Mouse (Mus musculus): ENCODE results near the gene Zfp597. TPM values are rescaled to one million over a fixed set of nuclear protein-coding genes. Genes with fewer than 3 reads are reported as not detected.
"Not testable (repeated sequence)": the region's sequence is repeated elsewhere in the genome, so short reads cannot be mapped to it uniquely, and the experiment has no call there.

The Zfp597 gene
- polyA plus RNA-seq, 1 experiment = 19.2 TPM

DNA sequence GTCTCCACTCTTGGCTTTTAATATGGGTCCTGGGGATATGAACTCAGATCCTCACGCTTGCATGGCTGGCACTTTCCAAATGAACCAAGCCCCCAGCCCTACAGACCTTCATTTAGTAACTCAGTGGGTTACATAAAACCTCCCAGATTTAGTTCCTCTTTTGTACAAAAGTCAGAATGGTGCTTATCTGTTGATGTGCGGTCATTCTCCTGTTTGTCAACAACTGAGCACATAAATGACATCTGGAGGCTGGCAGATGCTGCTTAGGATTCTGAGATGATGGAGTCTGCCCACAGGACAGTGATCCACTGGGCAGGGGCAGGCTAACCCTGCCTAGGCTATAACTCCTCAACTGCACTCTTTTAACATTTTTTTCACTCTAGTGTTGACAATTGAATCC lies 54.6 kb downstream of the Zfp597 start:
- no peaks in the 10 kb centered on the region for H3K4me1 ChIP-seq (ENCODE audit: control insufficient read depth, insufficient read depth, low read length)
- TF ChIP-seq POLR2A (IDR thresholded peaks at IDR 0.05; ENCODE audit: borderline replicate concordance, control insufficient read depth, low read depth, low read length) (no peak), CTCF (IDR thresholded peaks at IDR 0.05; ENCODE audit: control insufficient read depth, insufficient read depth, low read length) (no peak)
- H3K27ac ChIP-seq (ENCODE audit: control insufficient read depth, insufficient read depth, low read depth, low read length, poor library complexity) = no peak overlapping the region
- no peak overlapping the region for H3K4me3 ChIP-seq (replicated peaks; ENCODE audit: control insufficient read depth, low read depth, low read length)
- WGBS = 34% methylated on average over 2 of the region's 2 CpGs

DNA sequence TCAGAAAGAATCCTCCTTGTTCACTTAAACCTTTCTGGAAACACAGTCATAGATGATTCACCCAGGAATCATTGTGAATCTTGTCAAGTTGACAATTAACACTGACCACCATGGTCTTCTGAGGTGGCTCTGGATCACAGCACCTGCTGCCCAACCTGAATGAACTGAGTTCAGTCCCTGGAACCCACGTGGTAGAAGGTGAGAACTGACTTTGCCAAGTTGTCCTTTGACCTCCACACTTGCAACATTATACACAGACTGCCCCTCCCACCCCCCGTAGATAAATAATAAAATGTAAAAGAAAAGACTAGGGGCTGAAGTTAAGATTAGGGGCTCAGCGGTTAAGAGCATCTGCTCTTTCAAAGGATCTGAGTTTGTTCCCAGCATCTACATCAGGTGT lies 56.3 kb downstream of the Zfp597 start:
- H3K4me1 ChIP-seq (ENCODE audit: control insufficient read depth, insufficient read depth, low read length) = no peaks in the 10 kb centered on the region
- WGBS = 58% methylated on average over 3 of the region's 3 CpGs
- no peak for TF ChIP-seq POLR2A (IDR thresholded peaks at IDR 0.05; ENCODE audit: borderline replicate concordance, control insufficient read depth, low read depth, low read length)
- no peak for TF ChIP-seq CTCF (IDR thresholded peaks at IDR 0.05; ENCODE audit: control insufficient read depth, insufficient read depth, low read length)

DNA sequence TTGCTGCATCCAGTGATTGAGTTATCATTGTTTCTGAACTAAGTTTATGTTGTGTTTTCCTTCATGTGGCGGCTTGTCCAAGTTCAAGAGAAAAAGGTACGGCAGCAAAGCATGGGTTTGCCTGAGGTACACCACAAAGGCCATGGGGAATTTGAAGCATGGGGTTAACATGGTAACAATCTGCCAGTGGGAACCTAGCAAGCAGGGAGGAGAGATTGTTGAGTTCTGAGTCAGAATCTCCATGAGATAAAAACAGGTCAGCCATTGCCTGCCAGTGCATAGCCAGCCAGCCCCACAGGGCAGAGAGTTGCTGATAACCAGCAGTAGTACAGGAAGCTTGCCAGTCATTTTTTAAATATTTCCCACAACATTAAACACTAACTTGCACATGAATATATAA lies 64.2 kb downstream of the Zfp597 start:
- WGBS = 81% methylated on average over 2 of the region's 2 CpGs
- Histone ChIP-seq H3K4me1 (ENCODE audit: control insufficient read depth, insufficient read depth, low read length) (no peaks in the 10 kb centered on the region), H3K4me3 (replicated peaks; ENCODE audit: control insufficient read depth, low read depth, low read length) (no peak overlapping the region), H3K27ac (ENCODE audit: control insufficient read depth, insufficient read depth, low read depth, low read length, poor library complexity) (no peak overlapping the region)
- no peak for TF ChIP-seq POLR2A (IDR thresholded peaks at IDR 0.05; ENCODE audit: borderline replicate concordance, control insufficient read depth, low read depth, low read length)
- TF ChIP-seq CTCF (IDR thresholded peaks at IDR 0.05; ENCODE audit: control insufficient read depth, insufficient read depth, low read length) = no peak

More for the DNA sequence above, 56.3 kb downstream of the Zfp597 start:
- no peak overlapping the region for H3K27ac ChIP-seq (ENCODE audit: control insufficient read depth, insufficient read depth, low read depth, low read length, poor library complexity)
- no peak overlapping the region for H3K4me3 ChIP-seq (replicated peaks; ENCODE audit: control insufficient read depth, low read depth, low read length)

DNA sequence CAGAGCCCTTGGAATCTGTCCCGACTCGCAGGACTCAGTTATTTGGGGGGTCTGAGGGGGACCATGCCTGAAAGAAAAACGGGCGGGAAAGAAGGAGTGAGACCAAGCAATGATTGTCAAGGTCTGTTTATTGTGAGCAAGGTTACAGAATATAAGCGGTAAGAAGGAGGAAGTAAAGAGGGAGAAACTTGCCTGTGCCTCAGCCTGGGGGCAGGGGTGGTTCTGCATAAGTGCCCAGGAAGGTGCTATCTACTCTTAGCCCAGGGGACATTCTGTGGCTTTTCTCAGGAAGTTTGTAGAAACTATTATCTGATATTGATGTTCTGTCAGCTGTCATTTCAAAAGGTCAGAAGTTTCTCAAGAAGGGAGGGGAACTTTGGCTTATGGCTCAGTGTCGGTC lies 69.7 kb downstream of the Zfp597 start:
- not testable (repeated sequence) for H3K4me3 ChIP-seq (replicated peaks; ENCODE audit: control insufficient read depth, low read depth, low read length); H3K4me1 ChIP-seq (ENCODE audit: control insufficient read depth, insufficient read depth, low read length); H3K27ac ChIP-seq (ENCODE audit: control insufficient read depth, insufficient read depth, low read depth, low read length, poor library complexity)
- WGBS = 55% methylated on average over 6 of the region's 6 CpGs

Other genes starting within 250 kb of the Zfp597 start
- gene Mefv, start 166.5 kb downstream of the Zfp597 start, polyA plus RNA-seq (2011; ENCODE audit: insufficient read depth, insufficient read length, low replicate concordance, missing spikeins) = 2.2 and 11.8 TPM in 2 replicates
- gene Zfp263, start 140.5 kb downstream of the Zfp597 start, polyA plus RNA-seq (2011; ENCODE audit: insufficient read depth, insufficient read length, low replicate concordance, missing spikeins) = 11.9 and 14.8 TPM in 2 replicates
- gene Olfr15, start 53.7 kb downstream of the Zfp597 start, polyA plus RNA-seq (2011; ENCODE audit: insufficient read depth, insufficient read length, low replicate concordance, missing spikeins) = not detected in 2 replicates
- 0.42 and 0.70 TPM in 2 replicates for gene Zfp174, start 37.3 kb downstream of the Zfp597 start, polyA plus RNA-seq (2011; ENCODE audit: insufficient read depth, insufficient read length, low replicate concordance, missing spikeins)
- 14.0 and 42.4 TPM in 2 replicates for gene Naa60, start 12.2 kb downstream of the Zfp597 start, polyA plus RNA-seq (2011; ENCODE audit: insufficient read depth, insufficient read length, low replicate concordance, missing spikeins)
- gene Gm20695, start 87 bp upstream of the Zfp597 start, polyA plus RNA-seq (2011; ENCODE audit: insufficient read depth, insufficient read length, low replicate concordance, missing spikeins) = not detected in 2 replicates
- 4.3 and 8.0 TPM in 2 replicates for gene 1700037C18Rik, start 24.1 kb upstream of the Zfp597 start, polyA plus RNA-seq (2011; ENCODE audit: insufficient read depth, insufficient read length, low replicate concordance, missing spikeins)
- gene Cluap1, start 24.2 kb upstream of the Zfp597 start, polyA plus RNA-seq (2011; ENCODE audit: insufficient read depth, insufficient read length, low replicate concordance, missing spikeins) = 5.5 and 12.5 TPM in 2 replicates
- gene Nlrc3, start 92.1 kb upstream of the Zfp597 start, polyA plus RNA-seq (2011; ENCODE audit: insufficient read depth, insufficient read length, low replicate concordance, missing spikeins) = 2.9 and 3.0 TPM in 2 replicates
- gene Slx4, start 119.2 kb upstream of the Zfp597 start, polyA plus RNA-seq (2011; ENCODE audit: insufficient read depth, insufficient read length, low replicate concordance, missing spikeins) = 9.5 and 14.5 TPM in 2 replicates
- 1.2 TPM in 1 of 2 replicates, not detected in the other for gene Dnase1, start 152.4 kb upstream of the Zfp597 start, polyA plus RNA-seq (2011; ENCODE audit: insufficient read depth, insufficient read length, low replicate concordance, missing spikeins)
- gene Trap1, start 193.3 kb upstream of the Zfp597 start, polyA plus RNA-seq (2011; ENCODE audit: insufficient read depth, insufficient read length, low replicate concordance, missing spikeins) = 21.3 and 47.1 TPM in 2 replicates